Mouse (Mus musculus) erythroblast, embryonic 14.5 days (primary cell): ENCODE measurements around the gene Irs3. TPM values are rescaled to one million over a fixed set of nuclear protein-coding genes. Genes with fewer than 3 reads are reported as not detected.

Experiments
- H3K27me3 ChIP-seq: 2 replicates; pipeline ENCODE4 v1.6.1; 2012; ENCODE audit warnings: inconsistent platforms; ENCODE audit not compliant: control insufficient read depth
- H3K36me3 ChIP-seq: 2 replicates; pipeline ENCODE4 v1.6.1; 2012; ENCODE audit warnings: mild to moderate bottlenecking, inconsistent platforms; ENCODE audit not compliant: control insufficient read depth
- H3K4me1 ChIP-seq: 2 replicates; pipeline ENCODE4 v1.6.1; 2012; ENCODE audit warnings: inconsistent platforms; ENCODE audit not compliant: control insufficient read depth
- H3K4me3 ChIP-seq: replicated peaks from 2 replicates; pipeline ENCODE3; 2012; ENCODE audit warnings: moderate library complexity, mild to moderate bottlenecking, inconsistent platforms
- H3K9me3 ChIP-seq: 2 replicates; pipeline ENCODE4 v1.6.1; 2012; ENCODE audit warnings: low read length, inconsistent platforms, mixed read lengths; ENCODE audit not compliant: control insufficient read depth
- GATA1 ChIP-seq: IDR thresholded peaks from 2 replicates; pipeline ENCODE4 v1.6.1; 2012; ENCODE audit warnings: low read length, inconsistent platforms, mixed read lengths
- TAL1 ChIP-seq: IDR thresholded peaks from 3 replicates; pipeline ENCODE4 v1.6.1; 2012; ENCODE audit warnings: low read length, inconsistent platforms, mixed read lengths
- polyA plus RNA-seq: library from polyadenylated mRNA; stranded (reverse); fragments of >175 nt; gene quantifications from 2 replicates; pipeline ENCODE4 v1.2.3, GENCODE M21; 2012

Gene Irs3
- polyA plus RNA-seq, 1 experiment = not detected

- Histone ChIP-seq H3K4me3 (peak within 1 kb of the TSS; percentile 69), H3K36me3 (peaks cover 28% of the 10 kb centered on the region), H3K27me3 (no peaks in the 10 kb centered on the region), H3K9me3 (peaks cover 3% of the 10 kb centered on the region; the same call in 1 of the 2 replicates), H3K4me1 (peaks cover 77% of the 10 kb centered on the region)
- TF ChIP-seq TAL1 (no peak), GATA1 (no peak)
These were observed 44.7 kb downstream of the Irs3 start, which contains the start of gene Mospd3 for GRCm38 (mm10) chr5:137600619-137601364. Mospd3 (minus strand) TSS chr5:137601058.

GRCm38 (mm10) chr5:137600281-137600618, 45.3 kb downstream of the Irs3 start:
- TF ChIP-seq GATA1 (no peak), TAL1 (no peak)
- Histone ChIP-seq H3K36me3 (peaks cover 27% of the 10 kb centered on the region), H3K9me3 (peaks cover 3% of the 10 kb centered on the region; the same call in 1 of the 2 replicates), H3K4me3 (peak overlapping the region; percentile 69), H3K27me3 (no peaks in the 10 kb centered on the region), H3K4me1 (peaks cover 74% of the 10 kb centered on the region)

- H3K27me3 ChIP-seq = no peaks in the 10 kb centered on the region
- H3K4me3 ChIP-seq = peak overlapping the region; percentile 69
- H3K36me3 ChIP-seq = peaks cover 24% of the 10 kb centered on the region
- peaks cover 68% of the 10 kb centered on the region for H3K4me1 ChIP-seq
- H3K9me3 ChIP-seq = peaks cover 3% of the 10 kb centered on the region; the same call in 1 of the 2 replicates
- no peak for TF ChIP-seq TAL1
- TF ChIP-seq GATA1 = no peak
These were observed 45.9 kb downstream of the Irs3 start for GRCm38 (mm10) chr5:137599600-137599999.

GRCm38 (mm10) chr5:137598100-137598826, 47.3 kb downstream of the Irs3 start:
- no peak for TF ChIP-seq GATA1
- TF ChIP-seq TAL1 = no peak
- Histone ChIP-seq H3K36me3 (peaks cover 24% of the 10 kb centered on the region), H3K4me1 (peaks cover 57% of the 10 kb centered on the region), H3K9me3 (peaks cover 3% of the 10 kb centered on the region; the same call in 1 of the 2 replicates), H3K27me3 (no peaks in the 10 kb centered on the region), H3K4me3 (no peak overlapping the region)

- peaks cover 54% of the 10 kb centered on the region for H3K4me1 ChIP-seq
- no peaks in the 10 kb centered on the region for H3K27me3 ChIP-seq
- H3K36me3 ChIP-seq = peaks cover 24% of the 10 kb centered on the region
- peaks cover 3% of the 10 kb centered on the region; the same call in 1 of the 2 replicates for H3K9me3 ChIP-seq
- H3K4me3 ChIP-seq = no peak overlapping the region
- TF ChIP-seq GATA1 (no peak), TAL1 (no peak)
These were observed 47.9 kb downstream of the Irs3 start for GRCm38 (mm10) chr5:137597625-137598024.

- peaks cover 3% of the 10 kb centered on the region; the same call in 1 of the 2 replicates for H3K9me3 ChIP-seq
- no peaks in the 10 kb centered on the region for H3K27me3 ChIP-seq
- H3K4me3 ChIP-seq = peak overlapping the region; percentile 19
- TF ChIP-seq GATA1 = no peak
- TF ChIP-seq TAL1 = no peak
- H3K36me3 ChIP-seq = peaks cover 24% of the 10 kb centered on the region
- peaks cover 47% of the 10 kb centered on the region for H3K4me1 ChIP-seq
These were observed 48.8 kb downstream of the Irs3 start for GRCm38 (mm10) chr5:137596601-137597261.

GRCm38 (mm10) chr5:137595921-137596320, 49.6 kb downstream of the Irs3 start:
- Histone ChIP-seq H3K36me3 (peaks cover 24% of the 10 kb centered on the region), H3K4me1 (peaks cover 44% of the 10 kb centered on the region), H3K4me3 (no peak overlapping the region), H3K27me3 (no peaks in the 10 kb centered on the region), H3K9me3 (peaks cover 3% of the 10 kb centered on the region; the same call in 1 of the 2 replicates)
- no peak for TF ChIP-seq TAL1

Other genes starting within 250 kb of the Irs3 start
- under 0.01 TPM in 1 of 2 replicates, not detected in the other for gene Zan, start 168.7 kb downstream of the Irs3 start, polyA plus RNA-seq
- gene Pop7, start 143.2 kb downstream of the Irs3 start, polyA plus RNA-seq = 7.1 and 9.3 TPM in 2 replicates
- gene Gigyf1, start 127.2 kb downstream of the Irs3 start, polyA plus RNA-seq = 2.4 and 2.6 TPM in 2 replicates
- not detected in 2 replicates for gene Epo, start 112.5 kb downstream of the Irs3 start, polyA plus RNA-seq
- 59.2 and 65.3 TPM in 2 replicates for gene Gnb2, start 112.2 kb downstream of the Irs3 start, polyA plus RNA-seq
- not detected in 2 replicates for gene Actl6b, start 92.2 kb downstream of the Irs3 start, polyA plus RNA-seq
- gene Tfr2, start 75.9 kb downstream of the Irs3 start, polyA plus RNA-seq = 9.2 and 10.1 TPM in 2 replicates
- gene Mospd3, start 44.7 kb downstream of the Irs3 start, polyA plus RNA-seq = 105 and 109 TPM in 2 replicates
- gene Pcolce, start 31.9 kb downstream of the Irs3 start, polyA plus RNA-seq = 0.10 and 0.22 TPM in 2 replicates
- not detected in 2 replicates for gene Fbxo24, start 16.7 kb downstream of the Irs3 start, polyA plus RNA-seq
- gene Lrch4, start 16.6 kb downstream of the Irs3 start, polyA plus RNA-seq = 6.3 and 7.1 TPM in 2 replicates
- gene Gm20605, start 16.5 kb downstream of the Irs3 start, polyA plus RNA-seq = 3.8 and 3.9 TPM in 2 replicates
- 5.9 and 11.5 TPM in 2 replicates for gene Sap25, start 4.4 kb downstream of the Irs3 start, polyA plus RNA-seq
- gene Agfg2, start 39.0 kb upstream of the Irs3 start, polyA plus RNA-seq = 17.1 and 20.4 TPM in 2 replicates
- 0.97 and 1.2 TPM in 2 replicates for gene Nyap1, start 95.9 kb upstream of the Irs3 start, polyA plus RNA-seq
- 53.9 and 58.8 TPM in 2 replicates for gene Tsc22d4, start 100.0 kb upstream of the Irs3 start, polyA plus RNA-seq
- 16.1 TPM in 2 replicates for gene Ppp1r35, start 133.1 kb upstream of the Irs3 start, polyA plus RNA-seq
- gene Mepce, start 141.9 kb upstream of the Irs3 start, polyA plus RNA-seq = 17.1 and 18.2 TPM in 2 replicates
- gene Zcwpw1, start 142.1 kb upstream of the Irs3 start, polyA plus RNA-seq = 0.04 and 0.05 TPM in 2 replicates
- 0.03 TPM in 1 of 2 replicates, not detected in the other for gene Pilra, start 190.6 kb upstream of the Irs3 start, polyA plus RNA-seq
- gene Pilrb1, start 212.4 kb upstream of the Irs3 start, polyA plus RNA-seq = 0.05 TPM in 1 of 2 replicates, not detected in the other
- gene Pilrb2, start 226.1 kb upstream of the Irs3 start, polyA plus RNA-seq = not detected in 2 replicates